Mouse (Mus musculus) olfactory bulb, adult 2 months (tissue): ENCODE measurements around the gene Cln5.

Experiments
- CTCF ChIP-seq: fragments of 200-500 bp; IDR thresholded peaks from 2 replicates; pipeline ENCODE4 v1.5.1; 2012; ENCODE audit warnings: low read depth, mild to moderate bottlenecking, low read length, moderate library complexity; ENCODE audit not compliant: insufficient read depth
- POLR2A ChIP-seq: fragments of 200-500 bp; IDR thresholded peaks from 2 replicates; pipeline ENCODE4 v1.6.1; 2012; ENCODE audit warnings: mild to moderate bottlenecking, low read depth, low read length, moderate library complexity; ENCODE audit not compliant: insufficient read depth

DNA sequence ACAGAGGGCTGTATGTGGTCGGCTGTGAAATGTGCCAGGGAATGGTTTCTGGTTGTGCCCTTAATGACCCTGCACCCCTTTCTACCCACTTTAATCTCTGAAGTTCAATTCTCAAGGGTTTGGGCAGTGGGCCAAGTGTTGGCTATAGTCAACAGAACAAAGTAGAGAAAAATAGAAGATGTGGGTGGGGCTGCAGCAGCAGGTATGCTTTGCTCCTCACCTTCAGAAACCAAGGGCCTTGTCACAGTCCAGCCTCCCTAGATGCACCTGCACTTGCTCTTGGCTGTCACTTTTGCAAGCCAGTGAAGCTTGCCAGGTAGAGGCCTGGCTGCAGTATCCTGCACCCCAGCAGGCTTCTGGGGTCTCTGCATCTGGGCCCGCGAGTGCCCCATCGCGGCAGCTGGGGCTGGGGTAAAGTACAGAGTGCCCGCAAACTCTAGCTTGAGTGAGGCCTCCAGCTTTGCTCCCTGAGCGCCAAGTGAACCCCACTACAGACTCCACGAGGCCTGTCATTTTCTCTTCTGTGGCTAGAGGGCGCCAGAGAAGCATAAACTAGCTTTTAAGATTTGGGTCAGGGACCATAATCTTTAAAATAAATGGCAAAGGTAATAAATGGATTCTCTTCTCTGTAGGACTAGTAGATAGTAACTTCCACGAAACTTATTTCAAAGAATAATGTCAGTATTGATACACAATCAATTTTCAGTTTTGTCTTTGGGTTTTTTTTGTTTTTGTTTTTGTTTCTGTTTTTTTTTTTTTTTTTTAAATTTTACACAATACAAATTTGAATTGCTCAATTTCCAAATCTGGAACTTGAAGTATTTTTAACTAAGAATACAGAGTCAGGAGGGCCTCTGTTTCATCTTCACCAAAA lies 4.5 kb upstream of the Cln5 start:
- TF ChIP-seq CTCF (peak; percentile 42; the same call in 1 of the 2 replicates), POLR2A (no peak)
